Mouse (Mus musculus) retina, postnatal 1 day (tissue): Measurements from ENCODE around the gene Fam227b.
A peak's percentile ranks its signal among the peaks of the same experiment; 100 is the strongest.

Experiments used
- DNase-seq: peaks from one replicate; pipeline ENCODE4 v3.0.0-alpha.2; 2012

Gene Fam227b

DNA sequence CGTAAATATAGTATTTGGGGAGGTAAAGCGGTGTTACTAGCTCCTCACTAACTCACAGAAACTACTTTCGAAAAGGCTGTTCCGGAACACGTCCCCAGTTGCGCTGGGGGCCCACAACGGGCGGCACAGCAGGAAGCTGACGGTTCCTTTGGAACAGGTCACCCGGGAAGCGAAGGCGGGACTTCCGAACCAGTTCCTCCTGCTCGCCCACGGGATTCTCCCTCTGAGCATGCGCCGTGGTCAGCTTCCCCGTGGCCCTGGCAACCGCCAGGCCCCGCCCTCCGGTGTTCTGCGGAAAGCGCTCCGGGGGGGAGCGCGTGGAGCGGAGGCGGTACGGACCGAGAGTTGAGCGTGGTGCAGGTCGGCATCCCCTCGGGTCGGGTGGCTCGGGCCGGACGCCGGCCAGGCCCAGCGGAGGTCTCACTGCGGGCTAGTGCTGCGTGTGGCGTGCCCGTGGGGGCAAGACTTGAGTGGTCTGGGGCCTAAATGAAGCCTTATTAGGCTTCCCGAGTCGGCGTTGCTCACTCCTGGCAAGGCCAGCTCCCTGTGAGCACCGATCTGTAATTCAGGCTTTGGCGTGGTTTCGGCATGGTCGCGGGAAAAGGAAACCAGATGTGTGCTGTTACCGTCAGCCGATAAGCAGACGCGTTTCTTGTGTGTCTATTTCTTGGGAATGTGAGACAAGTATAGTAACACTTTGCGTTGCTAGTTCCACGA lies at the start of gene Fam227b, which contains the start of gene Dtwd1:
Gene Fam227b, minus strand, starts transcription at position 150 of the 717 bp plus-strand sequence.
Gene Dtwd1, plus strand, starts transcription at position 287 of the 717 bp plus-strand sequence.
- peak; percentile 98 for DNase-seq

DNA sequence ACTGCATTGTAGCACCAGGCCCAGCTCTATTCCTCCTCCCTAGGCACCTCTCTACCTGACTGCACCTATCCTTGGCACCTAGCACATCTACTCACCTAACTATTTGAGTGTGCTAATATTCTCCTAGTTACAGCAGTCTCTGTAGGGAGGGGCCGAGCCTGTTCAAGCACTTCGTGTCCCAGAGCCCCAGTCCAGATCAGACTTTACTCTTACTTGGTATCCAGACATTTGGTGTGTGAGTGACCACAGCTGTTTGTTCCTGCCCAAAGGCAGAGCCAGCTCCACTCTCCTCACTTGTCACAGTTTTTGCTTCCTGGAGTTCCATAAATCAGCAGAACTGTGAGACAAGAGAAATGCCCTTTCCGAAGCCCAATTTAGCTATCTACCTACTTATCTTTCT lies 47.2 kb upstream of the Fam227b start:
- no peak for DNase-seq

DNA sequence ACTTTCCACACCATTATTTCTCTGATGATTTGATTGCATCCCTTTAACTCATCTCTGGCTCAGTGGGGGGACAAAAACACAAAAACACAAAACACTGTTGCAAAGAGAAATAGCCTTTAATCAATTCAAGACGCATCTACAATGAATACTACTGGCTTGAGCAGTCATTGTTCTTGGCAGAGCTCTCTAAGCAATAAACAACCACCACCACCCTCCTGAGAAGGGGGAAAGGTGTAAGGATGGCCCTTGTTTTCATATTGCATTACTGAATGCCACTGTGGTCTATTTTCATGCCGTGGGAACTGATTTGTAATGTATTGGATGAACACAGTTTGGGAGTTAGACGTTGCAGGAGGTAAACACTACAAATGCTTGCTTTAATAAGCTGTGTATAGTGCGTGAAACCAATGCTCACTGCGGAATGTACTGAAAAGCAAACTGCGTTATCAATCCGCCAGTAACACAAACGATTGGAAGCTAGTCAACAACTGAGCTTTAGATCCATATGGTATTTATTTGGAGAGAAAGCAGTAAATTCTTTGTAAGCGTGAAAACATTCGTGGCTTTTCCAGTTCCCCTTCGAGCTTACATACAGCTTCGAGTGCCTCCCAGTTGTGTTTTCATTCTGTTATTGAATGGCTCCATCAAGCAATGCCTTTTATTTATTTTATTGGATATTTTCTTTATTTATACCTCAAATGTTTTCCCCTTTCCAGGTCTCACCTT lies 44.0 kb upstream of the Fam227b start:
- no peak for DNase-seq

DNA sequence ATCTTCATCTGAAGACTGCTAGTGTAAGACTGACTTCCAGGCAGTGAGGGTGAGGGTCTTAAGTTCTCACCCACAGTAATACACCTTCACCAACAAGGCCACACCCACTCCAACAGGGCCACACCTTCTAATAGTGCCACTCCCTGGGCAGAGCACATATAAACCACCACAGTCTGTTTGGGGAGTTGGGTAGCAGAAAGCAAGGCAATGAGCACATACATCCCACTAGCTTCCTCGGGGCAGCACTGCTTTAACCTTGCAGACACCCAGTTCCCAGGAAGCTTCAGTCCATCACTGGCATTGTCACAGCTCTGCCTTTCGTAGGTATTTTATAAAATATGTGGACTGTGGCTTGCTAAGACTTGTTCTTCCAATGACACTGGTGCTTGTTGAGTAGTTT lies 40.3 kb upstream of the Fam227b start:
- DNase-seq, result no peak

DNA sequence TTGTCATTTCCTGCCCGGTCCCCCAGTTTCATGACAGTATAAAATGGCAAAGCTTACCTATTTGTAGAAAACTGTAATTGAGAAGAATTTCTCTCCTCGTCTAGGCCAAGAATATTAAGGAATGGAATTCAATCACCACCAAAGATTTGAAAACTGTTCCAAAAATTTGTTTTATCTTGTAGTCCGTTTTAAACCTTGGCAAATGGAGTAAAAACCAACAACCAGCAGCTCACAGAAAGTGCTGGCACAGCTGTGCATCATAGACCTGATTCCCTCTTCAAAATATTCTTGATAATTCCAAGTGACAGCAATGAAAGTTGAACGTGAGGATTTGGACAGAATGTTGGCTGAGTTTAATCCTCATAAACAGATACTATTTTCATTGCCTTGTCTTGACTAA lies 39.5 kb upstream of the Fam227b start:
- DNase-seq, result no peak

DNA sequence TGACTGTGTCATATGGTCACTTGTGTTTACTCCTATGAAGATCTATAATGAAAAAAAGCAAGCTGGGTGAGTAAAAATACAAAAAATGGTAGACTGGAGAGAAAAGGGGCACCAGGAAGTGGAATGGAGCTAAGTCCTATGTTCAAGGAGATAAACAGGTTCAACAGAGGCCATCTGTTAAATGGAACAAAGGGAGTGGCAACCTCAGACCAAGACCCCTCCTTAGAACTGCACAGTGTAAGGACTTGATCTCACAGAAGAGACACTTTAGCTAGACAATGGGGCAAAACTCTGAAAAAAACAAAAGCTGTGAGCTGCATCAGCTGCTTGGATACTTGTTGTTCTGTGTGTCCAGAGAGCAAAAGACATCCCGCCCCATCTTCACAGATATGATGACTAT lies 19.6 kb upstream of the Fam227b start:
- DNase-seq, result no peak

DNA sequence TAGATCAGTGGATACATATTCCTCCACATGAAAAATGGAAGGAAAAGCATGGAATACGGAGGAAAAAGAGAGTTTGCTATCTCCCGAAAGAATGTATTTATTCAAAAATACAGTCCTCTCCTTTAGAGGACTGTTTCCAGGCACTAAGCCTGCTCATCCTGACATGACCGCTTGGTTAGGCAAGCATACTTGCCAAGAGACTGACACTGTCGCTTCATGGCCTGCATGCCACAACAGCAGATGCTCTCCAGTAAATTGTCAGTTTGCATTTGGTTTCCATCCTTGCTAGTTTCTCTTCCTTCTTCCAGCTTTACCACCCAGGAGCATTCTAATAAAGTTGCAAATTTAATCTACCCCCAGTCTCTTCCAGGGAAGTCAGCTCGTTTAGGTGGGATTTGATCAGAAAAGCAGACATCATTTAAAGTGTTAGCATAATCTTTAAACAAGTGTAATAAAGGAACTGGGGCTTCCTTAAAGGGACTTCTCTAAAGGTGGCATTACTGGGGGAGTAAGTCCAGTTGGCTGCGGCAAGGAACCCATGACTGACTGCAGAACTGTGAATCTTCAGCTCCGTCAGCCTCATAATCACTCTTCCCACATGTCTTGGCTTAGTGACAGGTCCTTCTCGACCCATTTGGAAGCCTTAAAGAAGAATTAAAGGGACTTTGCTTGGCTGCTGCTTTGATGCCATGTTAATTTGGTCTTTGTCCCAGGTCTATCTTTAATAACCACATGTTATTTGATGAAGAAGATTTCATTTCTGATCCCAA lies 15.2 kb upstream of the Fam227b start:
- no peak for DNase-seq

DNA sequence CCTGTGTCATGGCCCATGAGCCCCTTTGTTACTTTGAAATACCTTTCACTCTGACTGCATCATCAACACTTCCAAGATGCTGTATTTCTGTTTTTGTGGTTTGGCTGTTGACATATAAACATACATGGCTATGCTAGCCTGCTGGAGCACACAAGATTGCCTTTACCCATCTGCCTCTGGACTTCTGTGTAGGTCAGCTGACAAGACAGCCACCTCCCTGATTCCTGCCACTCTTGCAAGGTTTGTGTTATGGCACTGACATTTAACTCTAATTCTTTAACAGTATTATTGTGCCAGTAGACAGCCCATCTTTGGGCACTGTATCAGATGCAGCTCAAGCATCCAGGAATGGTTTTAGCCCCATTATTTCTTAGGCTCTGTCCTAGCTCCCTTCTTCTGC lies 14.5 kb upstream of the Fam227b start:
- DNase-seq, result no peak

DNA sequence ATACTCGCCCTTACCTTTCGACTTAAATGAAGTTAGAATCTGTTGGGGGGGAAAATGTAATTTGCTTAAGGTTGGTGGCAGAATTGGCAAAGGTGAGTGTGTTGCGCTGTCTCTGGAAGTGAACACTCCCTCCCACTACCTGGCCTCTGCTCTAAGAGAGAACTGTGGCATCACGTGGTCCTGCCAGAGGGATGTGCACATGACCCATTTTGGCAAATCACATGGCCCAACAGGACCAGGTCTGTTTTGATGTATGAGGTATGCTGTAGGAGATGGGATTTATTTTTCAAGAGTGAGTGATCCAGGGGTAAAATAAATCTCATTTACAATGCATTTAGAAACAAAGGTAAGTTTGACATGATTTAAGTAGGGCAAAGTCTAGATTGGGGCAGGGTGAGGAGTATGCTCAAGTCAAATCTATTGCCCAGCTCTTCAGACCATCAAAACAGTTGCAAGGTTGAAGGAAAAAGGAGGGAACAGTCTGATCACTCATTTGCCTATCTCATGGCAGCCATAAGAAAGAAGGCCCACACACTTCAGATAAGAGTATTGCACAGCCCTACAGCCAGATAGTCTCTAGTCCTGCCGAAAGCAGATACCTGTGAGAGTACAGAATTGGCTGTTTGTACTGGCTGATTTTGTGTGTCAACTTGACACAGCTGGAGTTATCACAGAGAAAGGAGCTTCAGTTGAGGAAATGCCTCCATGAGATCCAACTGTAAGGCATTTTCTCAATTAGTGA lies 13.6 kb upstream of the Fam227b start:
- no peak for DNase-seq

DNA sequence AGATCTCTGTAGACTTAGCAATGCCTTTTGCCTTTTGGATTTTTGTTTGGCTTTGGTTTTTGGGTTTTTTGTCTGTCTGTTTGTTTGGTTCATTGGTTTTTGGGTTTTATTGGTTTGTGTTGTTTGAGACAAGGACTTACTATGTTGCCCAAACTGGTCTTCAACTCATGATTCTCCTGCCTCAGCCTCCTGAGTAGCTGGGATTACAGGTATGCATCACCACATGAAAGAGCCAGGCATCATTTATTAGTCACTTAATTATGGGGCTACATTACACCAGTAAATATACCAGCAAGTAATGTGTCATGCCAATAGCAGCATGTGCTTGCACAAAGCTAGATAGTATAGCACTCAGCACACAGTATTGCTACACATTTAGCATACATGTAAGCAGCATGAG lies 4.1 kb downstream of the Fam227b start:
- DNase-seq, result peak; percentile 11

DNA sequence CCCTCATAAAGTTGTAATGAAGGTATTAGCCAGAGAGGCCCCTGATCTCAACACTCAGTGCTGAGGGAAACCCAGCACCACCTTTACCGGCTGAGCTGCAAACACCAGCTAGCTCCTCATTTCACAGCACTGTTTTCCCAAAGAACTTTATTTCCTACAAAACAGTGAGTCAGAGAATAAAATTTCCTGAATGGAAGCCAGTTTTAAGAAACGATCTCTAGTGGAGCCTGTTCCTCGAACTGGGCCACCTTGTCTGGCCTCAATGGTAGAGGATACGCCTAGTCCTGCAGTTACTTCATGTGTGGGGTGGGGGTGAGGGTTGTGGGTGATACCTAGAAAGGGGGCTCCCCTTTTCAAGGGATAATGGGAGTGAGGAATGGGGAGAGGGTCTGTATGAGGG lies 57.2 kb downstream of the Fam227b start:
- no peak for DNase-seq

DNA sequence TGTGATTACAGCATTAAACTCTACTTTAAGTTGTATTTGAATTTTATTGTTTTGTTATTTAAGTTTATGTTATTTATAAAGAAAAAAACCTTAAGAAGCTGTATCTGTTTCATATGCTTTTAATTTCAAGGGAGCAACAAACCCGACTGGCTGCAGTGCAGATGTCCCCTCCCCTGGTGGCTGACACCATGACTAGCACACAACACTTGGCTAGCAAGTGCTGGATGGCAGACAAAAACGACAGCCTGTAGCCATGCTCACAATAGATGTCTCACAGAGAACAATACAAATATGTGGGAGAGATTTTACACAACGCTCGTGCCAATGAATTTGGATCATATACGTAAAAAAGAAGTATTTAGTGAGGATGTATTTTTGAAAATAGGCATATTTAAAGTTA lies 61.4 kb downstream of the Fam227b start:
- DNase-seq, result no peak

DNA sequence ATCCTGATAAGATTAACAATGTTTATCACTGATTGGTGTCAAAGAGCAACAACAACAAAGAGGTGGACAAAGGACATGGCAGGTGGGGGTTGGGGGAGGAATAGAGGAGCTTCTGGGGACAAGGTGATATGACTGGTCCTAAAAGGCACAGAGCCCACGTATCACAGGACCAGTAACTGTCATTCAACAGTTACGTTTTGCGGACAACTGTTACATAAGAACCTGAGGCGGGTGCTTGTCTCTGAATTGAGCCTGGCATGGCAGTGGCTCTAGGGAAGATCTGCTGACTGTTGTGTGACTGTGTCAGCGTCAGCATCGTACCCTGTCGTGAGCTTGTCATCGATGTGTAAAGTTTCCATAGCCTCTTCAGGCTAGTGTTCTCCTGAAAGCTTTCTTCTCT lies 65.6 kb downstream of the Fam227b start:
- DNase-seq, result no peak

DNA sequence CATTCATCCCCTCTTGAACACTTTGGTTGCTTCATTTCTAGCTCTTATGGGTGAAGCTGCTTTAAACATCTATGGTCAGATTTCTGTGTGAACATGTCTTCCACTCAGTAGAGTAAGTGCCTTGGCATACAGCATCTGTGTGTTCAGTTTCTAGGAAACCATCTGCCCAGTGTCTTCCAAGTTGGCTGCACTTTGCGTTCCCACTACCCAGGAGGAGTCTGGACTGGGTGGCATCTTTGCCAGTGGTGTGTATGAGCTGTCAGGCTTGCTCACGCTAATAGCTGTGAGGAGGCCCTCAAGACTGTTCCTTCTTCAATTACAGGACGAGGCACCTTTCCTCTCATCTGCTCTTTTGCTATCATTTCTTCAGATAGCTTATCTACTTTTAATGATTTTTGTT lies 67.5 kb downstream of the Fam227b start:
- DNase-seq, result no peak

DNA sequence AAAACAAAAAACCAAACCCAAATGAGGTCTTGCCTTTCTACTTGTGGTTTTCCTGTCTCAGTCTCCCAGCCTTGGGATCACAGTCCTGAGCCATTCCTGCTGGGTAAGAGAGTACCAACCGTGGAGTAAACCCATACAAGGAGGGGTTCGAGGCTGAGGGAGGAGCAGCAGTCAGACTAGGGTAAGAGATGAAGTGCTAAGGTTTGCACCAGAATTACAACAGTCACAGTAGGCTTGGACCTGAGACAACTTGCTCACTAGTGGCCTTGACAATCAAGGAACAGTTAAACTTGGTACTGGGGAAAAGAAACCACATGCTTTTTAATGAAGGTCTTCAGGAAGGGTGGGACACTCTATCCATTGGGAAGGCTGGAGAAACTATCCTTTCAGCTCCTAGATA lies 72.7 kb downstream of the Fam227b start:
- no peak for DNase-seq

DNA sequence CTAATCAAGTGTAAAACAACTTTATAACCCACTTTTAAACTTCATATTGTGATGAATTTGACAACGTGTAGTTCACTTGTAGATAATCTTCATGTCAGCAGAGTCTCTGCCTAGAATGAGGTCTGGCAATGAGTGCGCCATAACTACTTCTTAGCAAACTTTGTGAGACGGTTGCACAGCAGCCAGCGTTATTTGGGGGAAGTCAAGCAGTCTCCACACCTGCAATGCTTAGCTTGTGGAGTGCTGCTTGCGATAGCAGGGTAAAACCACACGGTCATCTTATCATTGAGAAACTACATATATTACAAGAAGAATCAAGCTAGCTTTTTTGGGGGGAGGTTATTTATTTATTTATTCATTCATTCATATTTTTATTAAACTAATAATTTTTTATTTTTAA lies 75.3 kb downstream of the Fam227b start:
- no peak for DNase-seq

DNA sequence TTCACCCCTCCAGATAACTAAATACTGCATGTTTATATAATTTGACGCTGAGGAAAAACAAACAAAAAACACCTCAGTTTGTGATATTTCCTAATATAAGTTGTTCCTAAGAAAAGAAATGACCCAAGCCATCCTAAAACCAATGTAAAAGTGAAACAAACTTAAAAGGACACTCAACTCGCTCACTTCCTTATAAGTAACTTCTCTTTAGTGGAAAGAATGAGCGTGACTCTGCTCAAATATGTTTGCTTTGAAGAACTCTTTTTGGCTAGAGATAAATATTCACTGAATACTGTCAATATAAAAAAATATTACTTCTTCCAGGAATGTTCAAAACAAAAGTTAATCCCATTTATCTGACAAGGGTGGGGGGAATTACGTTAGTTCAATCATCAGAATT lies 78.1 kb downstream of the Fam227b start:
- no peak for DNase-seq

DNA sequence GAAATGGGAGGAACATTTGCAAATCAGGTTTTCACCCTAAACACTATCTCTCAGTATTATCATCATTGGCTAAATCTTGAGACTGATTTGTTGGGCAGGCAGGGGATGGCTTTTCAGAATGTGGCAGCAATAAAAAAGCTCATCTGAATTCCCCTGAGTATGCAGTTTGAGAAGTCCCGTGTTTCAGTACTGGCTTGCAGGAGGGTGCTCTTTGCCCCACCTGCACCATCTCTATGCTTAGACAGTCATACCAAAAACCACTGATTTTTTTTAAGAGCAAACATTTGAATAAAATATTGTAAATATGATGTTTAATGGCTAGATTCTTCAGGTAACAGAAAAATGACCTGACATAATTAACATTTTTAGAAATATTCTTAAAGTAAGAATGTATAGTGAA lies 82.1 kb downstream of the Fam227b start:
- no peak for DNase-seq

DNA sequence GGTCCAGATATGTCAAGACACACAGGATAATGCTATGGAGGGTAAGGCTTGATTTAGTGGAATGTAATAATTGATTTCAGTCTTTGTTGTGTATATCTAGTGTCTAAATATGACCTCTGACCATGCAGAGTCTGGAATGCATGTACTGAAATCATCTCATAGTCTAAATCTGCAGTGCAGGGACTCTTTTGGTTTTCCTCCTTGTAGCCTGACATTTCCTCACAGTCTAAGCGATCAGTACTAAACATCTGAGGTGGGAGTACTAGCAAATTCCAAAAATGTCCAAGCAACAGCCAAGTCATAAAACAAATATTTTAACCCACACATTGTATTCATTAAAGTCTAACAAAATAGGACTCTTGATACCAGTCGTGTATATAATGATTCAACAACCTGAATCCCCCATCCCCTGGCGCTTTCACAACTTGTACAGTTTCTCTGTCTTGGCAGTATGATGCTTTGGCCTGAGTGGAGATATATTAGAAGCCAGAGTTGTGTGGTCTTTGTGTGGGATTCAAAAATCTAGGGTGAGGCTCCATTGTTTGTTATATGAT lies 86.4 kb downstream of the Fam227b start:
- no peak for DNase-seq

DNA sequence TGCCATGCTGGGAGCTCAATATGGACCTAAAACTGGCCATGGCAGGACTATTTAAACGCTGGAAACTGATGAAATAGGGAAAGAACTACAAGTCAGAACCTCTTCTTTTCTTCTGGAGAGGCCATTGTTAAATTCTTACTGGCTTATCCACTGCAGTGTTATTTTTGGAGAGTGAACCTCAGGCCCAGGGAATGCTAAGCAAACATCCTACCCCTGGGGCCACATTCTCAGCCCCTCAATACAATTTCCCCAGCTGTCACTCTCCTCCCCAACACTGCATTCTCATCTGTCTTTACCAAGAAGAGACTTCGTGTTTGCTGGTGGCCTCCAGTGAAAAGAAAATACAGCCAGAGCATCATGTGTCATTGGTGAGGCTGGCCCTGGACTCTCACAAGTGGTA lies 87.0 kb downstream of the Fam227b start:
- DNase-seq, result peak; percentile 21

DNA sequence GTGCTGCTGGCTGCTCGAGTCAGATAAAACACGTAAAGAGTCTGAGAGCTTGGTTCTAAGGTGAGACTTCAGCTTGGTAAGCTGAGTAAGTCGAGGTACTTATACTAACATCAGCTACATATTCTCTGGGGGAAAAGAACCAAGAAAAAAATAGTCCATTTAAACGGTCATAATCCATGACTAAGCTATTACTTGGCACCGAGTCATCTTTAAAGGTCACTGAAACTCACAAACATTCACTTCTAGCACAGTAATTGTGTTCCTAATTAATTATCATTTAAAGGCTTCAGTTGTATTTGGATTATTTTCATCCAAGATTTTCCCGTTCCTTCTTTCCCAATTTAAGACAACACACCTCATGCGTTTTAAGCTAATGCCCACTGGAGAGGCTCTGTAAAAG lies 88.9 kb downstream of the Fam227b start:
- DNase-seq, result no peak

DNA sequence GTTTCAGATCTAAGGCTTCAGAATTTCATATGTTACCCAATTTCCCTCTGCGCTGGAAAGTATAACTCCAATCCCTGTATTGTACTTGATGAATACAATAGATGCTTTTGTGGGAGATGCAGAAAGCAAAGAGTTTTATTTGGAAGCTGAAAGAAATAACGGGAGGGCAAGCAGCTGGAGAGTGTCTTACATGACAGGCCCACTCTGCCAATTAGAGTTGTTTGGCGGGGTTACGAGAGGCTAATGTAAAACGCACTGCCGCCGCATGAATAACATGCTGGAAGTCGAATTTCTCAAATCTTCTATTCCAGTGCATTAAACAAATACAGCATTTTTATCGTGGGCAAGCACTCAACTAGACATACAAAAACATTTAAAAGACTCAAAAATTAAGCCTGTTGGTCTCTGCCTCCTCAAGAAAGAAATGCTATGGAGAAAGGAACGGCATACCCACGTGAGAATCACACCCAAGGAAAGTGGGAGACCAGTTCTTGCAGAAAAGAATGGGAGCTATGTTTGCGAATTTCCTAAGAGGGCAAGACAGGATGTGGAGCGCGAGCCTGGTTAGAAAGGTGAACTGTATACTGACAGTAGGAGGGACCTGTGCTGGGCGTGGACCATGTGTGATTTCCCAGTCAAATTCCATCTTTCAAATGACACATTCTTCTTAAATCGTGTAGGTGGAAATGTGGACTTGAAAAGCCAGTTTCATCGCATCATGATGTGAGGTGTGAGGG lies 90.6 kb downstream of the Fam227b start:
- DNase-seq, result peak; percentile 17
